Mouse (Mus musculus) kidney, postnatal 14 days (tissue): ENCODE measurements around the gene Csrnp1.

ENCODE experiments used
- DNase-seq: peaks from one replicate; pipeline ENCODE4 v3.0.0; 2022; ENCODE audit warnings: mixed read lengths

Csrnp1 gene

DNA sequence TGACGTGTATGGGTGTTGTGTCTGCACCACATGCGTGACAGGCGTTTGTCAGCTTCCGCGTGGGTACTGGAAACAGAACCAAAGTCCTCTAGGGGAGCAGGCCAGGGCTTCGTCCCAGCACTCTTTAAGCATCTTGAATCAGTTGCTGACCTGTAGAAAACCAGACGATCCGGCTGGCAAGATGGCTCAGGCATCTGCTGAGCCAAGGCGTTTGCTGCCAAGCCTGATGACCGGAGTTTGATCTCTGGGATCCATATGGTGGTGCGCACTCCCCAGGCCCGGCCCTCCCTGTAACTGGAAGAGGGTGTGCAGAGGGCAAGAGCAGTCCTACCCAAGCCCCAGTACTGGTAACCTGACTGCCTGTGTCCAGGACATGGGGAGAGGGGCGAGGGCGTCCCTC is 42.6 kb downstream of the Csrnp1 start:
- DNase-seq: no peak

DNA sequence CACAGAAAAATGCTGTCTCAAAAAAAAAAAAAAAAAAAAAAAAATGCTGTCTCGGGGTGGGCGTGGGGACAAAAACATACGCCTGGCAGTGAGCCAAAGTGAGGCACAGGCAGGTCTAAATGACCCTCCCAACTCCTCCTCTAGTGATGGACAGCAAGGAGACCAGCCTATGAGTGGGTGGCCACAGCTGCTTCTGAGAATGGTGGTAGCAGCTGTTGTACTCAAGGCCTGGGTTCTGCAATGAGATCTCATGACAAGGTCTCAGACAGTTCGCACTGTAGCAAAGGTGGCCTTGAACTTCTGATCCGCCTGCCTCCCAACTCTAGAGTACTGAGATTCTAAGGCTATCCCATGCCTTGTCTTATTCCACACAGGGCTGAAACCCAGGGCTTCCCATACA is 43.1 kb downstream of the Csrnp1 start:
- DNase-seq: no peak

DNA sequence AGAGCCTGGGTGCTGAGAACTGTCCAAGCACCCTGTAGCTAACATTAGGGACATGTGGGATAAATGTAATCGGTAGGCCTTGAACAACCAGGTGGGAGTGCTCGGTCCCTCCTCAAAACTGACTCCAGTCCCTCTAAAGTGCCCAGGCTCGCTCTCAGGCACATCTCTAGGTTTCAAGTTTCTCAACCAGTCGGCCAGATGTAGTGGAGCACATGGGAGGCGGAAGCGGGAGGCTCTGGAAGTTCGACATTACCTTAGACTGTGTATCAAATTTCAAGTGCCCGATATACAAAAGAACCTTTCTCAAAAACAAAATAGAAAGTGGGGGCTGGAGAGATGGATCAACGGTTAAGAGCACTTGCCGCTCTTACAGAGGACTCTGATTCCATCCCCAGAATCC is 44.8 kb downstream of the Csrnp1 start:
- no peak for DNase-seq

DNA sequence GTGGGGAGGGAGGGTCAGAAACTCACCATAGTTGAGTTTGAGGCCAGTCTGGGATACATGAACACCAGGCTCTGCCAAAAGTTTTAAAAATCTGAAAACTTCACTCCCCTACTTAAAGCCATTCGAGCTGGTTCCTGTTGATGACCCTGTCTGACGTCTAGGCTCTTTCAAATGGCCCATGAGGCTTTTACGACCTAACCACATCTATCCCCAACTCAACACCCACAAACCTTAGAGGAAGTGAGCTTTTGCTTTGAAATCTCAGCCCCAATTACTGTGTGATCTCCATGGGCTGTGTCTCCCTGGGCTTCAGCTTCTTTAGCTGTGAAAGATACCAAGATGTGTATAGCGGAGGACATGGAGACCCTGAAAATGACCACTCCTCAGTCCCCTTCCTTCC is 46.0 kb downstream of the Csrnp1 start:
- DNase-seq: no peak

DNA sequence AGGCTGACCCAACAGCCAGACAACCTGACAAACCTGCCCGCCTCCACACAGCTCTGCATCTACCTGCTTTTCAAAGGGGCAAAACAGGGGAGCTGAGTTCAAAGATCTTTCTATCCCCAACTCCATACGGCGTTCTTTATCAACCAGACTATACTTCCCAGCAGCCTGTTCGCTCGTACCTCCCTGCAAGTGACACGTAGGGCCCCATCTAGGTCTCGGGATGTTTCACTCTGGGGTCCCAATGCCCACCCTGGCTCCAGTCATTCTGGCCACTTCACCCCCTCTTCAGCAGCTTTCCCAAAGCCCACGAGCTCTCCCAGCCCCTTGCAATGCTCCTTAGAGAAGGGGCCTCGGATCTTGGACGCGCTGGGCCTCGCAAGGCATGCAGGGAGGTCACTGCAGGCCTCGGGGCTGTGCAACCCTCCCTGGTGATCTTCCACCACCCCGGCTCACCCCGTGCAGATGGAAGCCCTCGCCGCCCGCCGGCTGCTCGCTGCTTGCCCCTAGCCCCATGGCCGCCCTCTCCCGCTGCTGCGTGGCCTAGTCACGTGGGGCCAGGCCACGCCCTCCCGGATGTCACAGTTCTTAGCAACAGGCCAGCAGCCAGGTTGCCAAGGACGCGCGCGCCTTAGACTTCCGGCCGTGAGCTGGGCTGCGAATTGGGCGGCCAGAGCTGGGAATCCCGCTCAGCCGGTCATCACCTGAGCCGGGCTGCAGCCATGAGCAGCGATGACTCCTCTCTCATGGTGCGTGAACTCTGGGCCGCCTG is 47.3 kb downstream of the Csrnp1 start, which contains the start of the genes Gorasp1 and Ttc21a:
Gene Gorasp1 (minus strand): TSS at position 561 of the 769 bp plus-strand sequence.
Gene Ttc21a (plus strand): TSS at position 602 of the 769 bp plus-strand sequence.
- peak; percentile 97 for DNase-seq

DNA sequence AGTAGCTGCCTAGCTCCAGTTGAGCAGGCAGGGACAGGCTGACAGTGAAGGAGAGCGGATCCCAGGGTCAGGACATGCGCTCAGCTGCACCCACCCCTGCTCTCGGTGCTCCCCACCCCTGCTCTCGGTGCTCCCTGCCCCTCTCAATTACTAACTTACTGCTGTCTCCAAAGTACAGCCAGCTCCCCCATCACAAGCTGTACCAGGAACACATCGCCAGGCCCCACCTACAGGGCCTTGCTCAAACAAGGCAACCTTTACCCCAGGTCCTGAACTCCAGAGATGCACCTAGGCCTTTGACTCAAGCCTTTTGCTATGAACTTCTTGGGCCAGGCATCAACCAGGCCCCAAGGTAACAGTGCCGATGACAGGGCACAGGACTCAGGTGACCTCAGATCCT is 50.8 kb downstream of the Csrnp1 start:
- no peak for DNase-seq

DNA sequence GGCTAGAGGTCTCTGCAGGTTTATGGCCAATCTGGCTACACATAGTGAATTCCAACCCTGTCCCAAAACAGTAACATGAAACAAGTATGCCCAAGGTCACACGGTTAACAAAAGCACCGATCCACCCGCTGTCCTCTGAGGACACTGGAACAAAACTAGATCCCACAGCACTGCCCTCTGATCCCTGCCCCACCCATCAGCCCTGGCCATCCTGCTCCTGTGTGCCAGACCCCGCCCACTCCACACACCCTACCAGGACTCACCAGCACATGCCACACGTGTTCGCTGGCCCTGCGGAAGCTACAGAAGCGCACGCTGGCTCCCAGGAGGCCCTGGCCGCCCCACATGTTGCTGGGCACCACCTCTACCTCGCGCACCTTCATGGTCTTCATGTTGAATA is 52.1 kb downstream of the Csrnp1 start:
- DNase-seq: peak; percentile 22

DNA sequence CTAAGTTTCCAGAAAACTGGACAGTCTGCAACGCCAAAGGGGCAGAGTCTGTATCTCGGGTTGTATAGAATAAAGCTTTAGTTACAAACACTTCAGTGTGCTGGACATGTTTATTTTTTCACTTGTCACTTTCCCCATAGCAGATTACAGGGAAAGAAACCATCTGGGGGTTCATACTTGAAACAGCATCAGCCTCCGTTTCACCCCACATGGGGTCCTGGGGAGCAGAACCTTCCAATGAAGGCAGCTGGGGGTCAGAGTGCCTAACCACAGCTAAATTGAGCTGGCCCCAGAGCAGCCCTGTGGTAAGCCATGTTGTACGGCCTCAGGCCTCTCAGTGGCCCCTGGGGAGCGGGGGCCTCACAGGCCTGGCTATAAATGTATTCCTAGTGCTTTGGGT is 58.0 kb downstream of the Csrnp1 start:
- peak; percentile 29 for DNase-seq

DNA sequence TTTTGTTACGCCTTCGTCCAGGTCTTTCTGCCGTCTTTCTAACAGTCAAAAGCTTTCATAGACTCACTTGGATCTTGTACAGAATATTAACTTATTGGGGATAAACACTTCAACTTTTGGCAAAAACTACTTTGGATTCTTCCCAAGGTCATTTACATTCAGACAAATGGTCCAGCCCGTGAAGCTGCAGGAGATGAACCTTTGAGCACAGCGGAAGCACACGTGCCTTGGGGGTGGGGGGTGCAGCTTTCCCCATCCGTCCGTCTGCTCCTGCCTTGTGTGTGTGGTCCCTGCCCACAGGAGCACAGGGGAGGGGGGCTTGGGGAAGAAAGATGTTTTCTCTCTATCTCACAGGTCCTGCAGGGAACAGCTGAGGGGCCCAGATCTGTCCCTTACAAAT is 58.7 kb downstream of the Csrnp1 start:
- no peak for DNase-seq

DNA sequence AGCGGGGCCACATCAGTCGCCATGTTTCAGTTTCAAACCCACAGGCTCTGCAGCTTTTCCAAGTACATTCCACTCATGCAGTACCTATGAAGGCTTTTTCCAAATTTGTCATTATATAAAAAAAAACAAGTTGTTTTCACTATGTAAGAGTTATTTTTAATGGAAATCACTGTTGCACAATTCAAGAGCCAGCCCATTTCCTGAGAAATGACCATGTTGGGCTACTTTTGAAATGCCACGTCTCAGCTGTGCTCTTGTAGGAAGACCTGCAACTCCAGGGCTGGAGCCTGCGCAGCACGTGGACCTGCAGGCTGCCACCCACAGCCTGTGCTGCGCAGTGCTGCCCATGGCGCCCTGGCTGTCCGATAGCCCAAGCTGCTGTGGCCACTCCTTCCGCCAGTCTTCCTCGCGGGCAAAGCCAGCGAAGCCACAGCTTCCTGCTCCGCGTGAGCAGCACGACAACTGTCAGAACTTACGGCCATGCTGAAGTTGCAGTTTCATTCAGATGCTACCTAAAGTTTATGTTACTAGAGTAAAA is 59.3 kb downstream of the Csrnp1 start:
- no peak for DNase-seq

DNA sequence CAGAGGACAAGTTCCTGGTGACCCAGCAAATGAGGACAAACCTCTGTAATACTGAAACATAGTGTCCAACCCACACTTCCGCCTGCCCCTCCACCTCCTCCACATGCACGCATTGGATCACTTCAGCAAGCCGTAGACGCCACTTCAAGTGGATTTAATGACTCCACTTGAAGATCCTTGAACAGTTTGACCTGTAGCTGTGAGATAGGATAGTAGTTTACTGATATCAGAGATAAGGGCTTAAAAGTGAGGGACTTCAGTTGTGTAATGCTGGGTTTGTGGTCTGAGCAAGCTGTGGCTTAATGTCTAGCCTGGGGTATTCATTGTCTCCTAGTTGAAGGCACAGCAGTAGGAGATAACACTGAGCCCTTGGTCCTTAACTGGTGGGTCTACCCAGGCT is 61.0 kb downstream of the Csrnp1 start:
- no peak for DNase-seq
